Mouse (Mus musculus) heart, adult 2 months (tissue): ENCODE data around the gene C130074G19Rik.
A peak's percentile ranks its signal among the peaks of the same experiment; 100 is the strongest.

ENCODE experiments used
- CTCF ChIP-seq: fragments of 200-600 bp; IDR thresholded peaks from 2 replicates; pipeline ENCODE4 v1.8.1; 2022; ENCODE audit warnings: antibody characterized with exemption, mild to moderate bottlenecking, moderate library complexity
- EP300 ChIP-seq: fragments of 200-500 bp; IDR thresholded peaks from 2 replicates; pipeline ENCODE4 v1.6.1; 2011; ENCODE audit warnings: low read depth, low read length, control low read depth; ENCODE audit not compliant: insufficient read depth
- POLR2A ChIP-seq: fragments of 200-500 bp; IDR thresholded peaks from 2 replicates; pipeline ENCODE4 v1.6.1; 2011; ENCODE audit warnings: mild to moderate bottlenecking, low read depth, low read length, control low read depth; ENCODE audit not compliant: insufficient read depth

- TF ChIP-seq EP300 (peak; percentile 88; the same call in 1 of the 2 replicates), POLR2A (0 out of 2 replicates have a peak, but pooled peaks have one; percentile 2), CTCF (peak; percentile 88)
These were observed 31.0 kb downstream of the C130074G19Rik start for GRCm38 (mm10) chr1:184851741-184852618.
